ENCODE assay signal across 19 mouse cellular contexts in the genomic region with DNA sequence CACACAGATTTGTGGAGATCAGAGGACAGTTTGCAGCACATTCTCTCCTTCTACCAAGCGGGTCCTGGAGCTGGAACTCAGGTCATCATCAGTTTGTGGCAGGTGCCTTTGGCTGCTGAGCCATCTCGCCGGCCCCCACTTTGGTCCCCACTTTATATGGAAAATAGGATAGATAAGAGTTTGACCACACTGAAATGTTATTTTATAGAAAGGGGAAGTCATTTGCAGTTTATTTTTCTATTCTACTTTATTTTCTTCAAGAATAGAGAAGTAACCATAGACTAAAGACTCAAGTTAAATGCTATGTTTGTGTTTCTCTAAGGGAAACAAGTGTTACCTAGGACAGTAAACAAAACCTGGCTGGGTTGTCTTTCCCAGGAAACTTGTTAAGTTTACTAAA.
"Had no signal": no experiment of that assay in that cellular context is flagged by ENCODE, and none has a peak within 500 bp of the region (broad histone marks: within the 10 kb centered on the region; RNA-seq: fewer than 3 reads in every experiment).

No protein-coding gene starts in this region.

- ATAC-seq: midbrain, embryonic 16.5 days had no signal

- H3K4me2 ChIP-seq: lung, embryonic 14.5 days; midbrain, embryonic 11.5 days; neural tube, embryonic 13.5 days; neural tube, embryonic 15.5 days; stomach, embryonic 15.5 days had no signal

- H3K27ac ChIP-seq: macrophage; neural tube, embryonic 13.5 days; neural tube, embryonic 15.5 days; stomach, embryonic 15.5 days; stomach, postnatal 0 days had no signal

- H3K4me1 ChIP-seq: neural tube, embryonic 15.5 days; stomach, embryonic 15.5 days had no signal

- DNase-seq: lung, adult 18-20 months; lung, embryonic 14.5 days; lung, postnatal 10 days; lung, postnatal 36 days; midbrain, embryonic 14.5 days; retina, postnatal 1 day; right cerebral cortex, postnatal 14 days; thymus, adult 2 months; thymus, postnatal 25 days; thymus, postnatal 4 days had no signal

- H3K9ac ChIP-seq: lung, embryonic 14.5 days; neural tube, embryonic 15.5 days; stomach, embryonic 15.5 days had no signal

- H3K27me3 ChIP-seq: megakaryocyte, embryonic 14.5 days; neural tube, embryonic 13.5 days; neural tube, embryonic 15.5 days; stomach, embryonic 15.5 days had no signal

- H3K4me3 ChIP-seq: myocyte; neural tube, embryonic 13.5 days; neural tube, embryonic 15.5 days; stomach, embryonic 15.5 days had no signal

- H3K9me3 ChIP-seq: megakaryocyte, embryonic 14.5 days; neural tube, embryonic 13.5 days; neural tube, embryonic 15.5 days; stomach, embryonic 15.5 days had no signal
